Mouse (Mus musculus): ENCODE data around the gene Fam209.

DNA sequence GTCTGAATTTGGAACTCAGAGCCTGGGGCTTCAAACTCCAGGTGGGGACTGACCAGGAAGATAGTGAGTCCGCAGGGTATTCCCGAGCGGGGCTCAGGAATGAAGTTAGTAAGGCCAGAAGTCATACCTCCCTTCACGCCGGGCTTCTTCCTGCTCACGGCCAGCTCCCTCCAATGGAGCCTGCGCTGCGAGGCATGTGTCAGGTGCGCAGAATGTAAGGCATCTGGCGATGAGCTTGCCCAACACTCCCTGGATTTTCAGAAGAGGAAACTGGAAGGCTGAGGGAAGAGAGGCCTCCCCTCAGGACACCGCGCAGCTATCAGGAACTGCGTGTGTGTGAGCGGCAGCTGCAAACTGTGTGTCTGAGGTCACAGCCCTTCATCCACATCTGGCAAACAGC, 29.8 kb downstream of the Fam209 start:
- TF ChIP-seq CTCF (IDR thresholded peaks at IDR 0.05; ENCODE audit: borderline replicate concordance, insufficient read depth, low read length) (no peak), POLR2A (IDR thresholded peaks at IDR 0.05; ENCODE audit: low read depth, low read length) (no peak)

All from embryonic fibroblast, embryonic 13.5 days (primary cell).